Mouse (Mus musculus) liver, embryonic 14.5 days (tissue): Measurements from ENCODE around the gene Ces2a. TPM values are rescaled to one million over a fixed set of nuclear protein-coding genes. Genes with fewer than 3 reads are reported as not detected.

ENCODE experiments used
- ATAC-seq: fragments of 200-750 bp; cut with Nextera tagmentation; 2 replicates; pipeline ENCODE4 v1.8.0; 2017; ENCODE audit warnings: moderate number of reproducible peaks, mild to moderate bottlenecking, moderate library complexity; ENCODE audit not compliant: insufficient read depth
- DNase-seq, 3 experiments: peaks; one replicate each; pipeline ENCODE4 v3.0.0-alpha.2; 2012 to 2013; ENCODE audit warnings: low read depth in 3 of 3, low spot score in 3 of 3
- H3K27ac ChIP-seq: fragments of 300-500 bp; sonication (generic); 2 replicates; pipeline ENCODE4 v1.5.1; 2014; ENCODE audit warnings: moderate library complexity, mild to moderate bottlenecking, control low read depth, inconsistent platforms
- H3K27me3 ChIP-seq: fragments of 300-500 bp; sonication (generic); 2 replicates; pipeline ENCODE4 v1.6.1; 2014; ENCODE audit warnings: mild to moderate bottlenecking, low read length, moderate library complexity; ENCODE audit not compliant: control insufficient read depth, insufficient read depth
- H3K36me3 ChIP-seq: fragments of 300-500 bp; sonication (generic); replicated peaks from 2 replicates; pipeline ENCODE4 v1.6.1; 2014; ENCODE audit warnings: low read depth; ENCODE audit not compliant: control insufficient read depth, insufficient read depth
- H3K4me1 ChIP-seq, 2 experiments: fragments of 200-500 bp in 1 of 2; fragments of 300-500 bp in 1 of 2; sonication (generic) in 1 of 2; replicated peaks; 2 replicates each; pipeline ENCODE4 v1.6.1; 2012 to 2014; ENCODE audit warnings: antibody characterized with exemption in 1 of 2, inconsistent platforms in 1 of 2, low read length in 1 of 2; ENCODE audit not compliant: control insufficient read depth in 2 of 2, insufficient read depth in 2 of 2
- H3K4me2 ChIP-seq: fragments of 300-500 bp; sonication (generic); 2 replicates; pipeline ENCODE4 v1.6.1; 2014; ENCODE audit warnings: low read depth, mild to moderate bottlenecking, control low read depth, moderate library complexity
- H3K4me3 ChIP-seq, 2 experiments: fragments of 200-500 bp in 1 of 2; fragments of 300-500 bp in 1 of 2; sonication (generic) in 1 of 2; 2 replicates each; pipeline ENCODE4 v1.5.1; 2012 to 2014; ENCODE audit warnings: low read depth in 2 of 2, low read length in 2 of 2, mild to moderate bottlenecking in 2 of 2, control low read depth in 1 of 2, inconsistent platforms in 1 of 2, moderate library complexity in 1 of 2; ENCODE audit not compliant: insufficient read depth in 1 of 2
- H3K9ac ChIP-seq: fragments of 300-500 bp; sonication (generic); replicated peaks from 2 replicates; pipeline ENCODE4 v1.6.1; 2014; ENCODE audit warnings: mild to moderate bottlenecking, control low read depth, moderate library complexity
- H3K9me3 ChIP-seq: fragments of 300-500 bp; sonication (generic); 2 replicates; pipeline ENCODE4 v1.6.1; 2016; ENCODE audit warnings: low read length, mixed read lengths; ENCODE audit not compliant: control insufficient read depth
- CTCF ChIP-seq: IDR thresholded peaks from 2 replicates; pipeline ENCODE4 v1.5.1; 2016; ENCODE audit warnings: antibody characterized with exemption, low read depth, control low read depth
- EP300 ChIP-seq: IDR thresholded peaks from 2 replicates; pipeline ENCODE4 v1.6.1; 2016; ENCODE audit warnings: antibody characterized with exemption, low read depth
- WGBS: fragments of 180-500 bp; shearing (Covaris S2); extraction: QIAGEN DNeasy Blood & Tissue Kit; methylation state at CpG from one replicate; pipeline ENCODE4 v1.1.7; 2014; ENCODE audit not compliant: insufficient replicate concordance; 5-methylcytosine and 5-hydroxymethylcytosine counted together
- polyA plus RNA-seq, 2 experiments: library from polyadenylated mRNA; depleted of rRNA in 1 of 2; stranded (reverse) in 1 of 2; unstranded in 1 of 2; fragments of >200 nt; fragmentation: Nextera tagmentation in 1 of 2; extraction: Ambion mirVana in 1 of 2; gene quantifications; 2 replicates each; pipeline versions ENCODE4 v1.2.1 to v1.2.3; 2012 to 2014

Gene Ces2a
- polyA plus RNA-seq, 2 experiments, result 9.9 to 11.3 TPM

- no peak for ATAC-seq
- H3K36me3 ChIP-seq, result no peaks in the 10 kb centered on the region
- H3K27ac ChIP-seq, result no peak overlapping the region
- H3K9me3 ChIP-seq, result no peaks in the 10 kb centered on the region
- no peak overlapping the region for H3K4me3 ChIP-seq
- H3K4me2 ChIP-seq, result no peak overlapping the region
- WGBS, result 68% methylated on average over 2 of the region's 2 CpGs
- TF ChIP-seq CTCF (no peak), EP300 (no peak)
- no peak overlapping the region for H3K9ac ChIP-seq
- no peak for DNase-seq
- no peaks in the 10 kb centered on the region for H3K4me1 ChIP-seq
- no peaks in the 10 kb centered on the region for H3K27me3 ChIP-seq
Observed at GRCm38 (mm10) chr8:104758209-104758608, 24.4 kb downstream of the Ces2a start.

- Histone ChIP-seq H3K9me3 (no peaks in the 10 kb centered on the region), H3K9ac (no peak overlapping the region), H3K36me3 (no peaks in the 10 kb centered on the region), H3K4me3 (no peak overlapping the region), H3K4me1 (no peaks in the 10 kb centered on the region), H3K27ac (no peak overlapping the region), H3K27me3 (no peaks in the 10 kb centered on the region), H3K4me2 (no peak overlapping the region)
- no peak for TF ChIP-seq CTCF
- DNase-seq, result no peak
- no peak for ATAC-seq
- WGBS, result 53% methylated on average over 4 of the region's 4 CpGs
Observed at GRCm38 (mm10) chr8:104761126-104761525, 27.3 kb downstream of the Ces2a start.

- H3K4me3 ChIP-seq, result no peak overlapping the region
- no peak for ATAC-seq
- no peaks in the 10 kb centered on the region for H3K4me1 ChIP-seq
- no peaks in the 10 kb centered on the region for H3K27me3 ChIP-seq
- H3K4me2 ChIP-seq, result no peak overlapping the region
- DNase-seq, result no peak
- no peak overlapping the region for H3K9ac ChIP-seq
- no peaks in the 10 kb centered on the region for H3K9me3 ChIP-seq
- no peaks in the 10 kb centered on the region for H3K36me3 ChIP-seq
- TF ChIP-seq EP300, result no peak
- no peak for TF ChIP-seq CTCF
- no peak overlapping the region for H3K27ac ChIP-seq
- 30% methylated on average over 4 of the region's 4 CpGs for WGBS
Observed at GRCm38 (mm10) chr8:104766485-104766884, 32.7 kb downstream of the Ces2a start.

- DNase-seq (no peak), ATAC-seq (no peak)
- Histone ChIP-seq H3K4me1 (no peaks in the 10 kb centered on the region), H3K4me2 (no peak overlapping the region), H3K27ac (no peak overlapping the region), H3K27me3 (no peaks in the 10 kb centered on the region), H3K36me3 (no peaks in the 10 kb centered on the region), H3K4me3 (no peak overlapping the region), H3K9ac (no peak overlapping the region), H3K9me3 (no peaks in the 10 kb centered on the region)
- no peak for TF ChIP-seq CTCF
- no peak for TF ChIP-seq EP300
- WGBS, result 56% methylated on average over 3 of the region's 3 CpGs
Observed at GRCm38 (mm10) chr8:104770365-104770764, 36.6 kb downstream of the Ces2a start.

- Histone ChIP-seq H3K4me1 (no peaks in the 10 kb centered on the region), H3K27me3 (no peaks in the 10 kb centered on the region), H3K4me3 (no peak overlapping the region), H3K36me3 (no peaks in the 10 kb centered on the region), H3K9me3 (no peaks in the 10 kb centered on the region), H3K4me2 (no peak overlapping the region), H3K27ac (no peak overlapping the region), H3K9ac (no peak overlapping the region)
- DNase-seq (no peak), ATAC-seq (no peak)
- 30% methylated on average over 1 of the region's 1 CpGs for WGBS
- no peak for TF ChIP-seq CTCF
- TF ChIP-seq EP300, result no peak
Observed at GRCm38 (mm10) chr8:104787049-104787448, 53.2 kb downstream of the Ces2a start.

- Histone ChIP-seq H3K36me3 (no peaks in the 10 kb centered on the region), H3K4me1 (no peaks in the 10 kb centered on the region), H3K9me3 (no peaks in the 10 kb centered on the region), H3K4me2 (no peak overlapping the region), H3K9ac (no peak overlapping the region), H3K27ac (no peak overlapping the region), H3K27me3 (no peaks in the 10 kb centered on the region), H3K4me3 (no peak overlapping the region)
- no peak for DNase-seq
- no peak for ATAC-seq
- 64% methylated on average over 2 of the region's 2 CpGs for WGBS
- TF ChIP-seq CTCF (no peak), EP300 (no peak)
Observed at GRCm38 (mm10) chr8:104788929-104789328, 55.1 kb downstream of the Ces2a start.
